Mouse (Mus musculus): ENCODE measurements at regions not wholly inside any gene's neighbourhood (a gene's known extent, or its start where the extent isn't known, plus 50 kb on each side); places are given as distances from the start of the nearest gene placed in this dataset.
A peak's percentile ranks its signal among the peaks of the same experiment; 100 is the strongest.

DNA sequence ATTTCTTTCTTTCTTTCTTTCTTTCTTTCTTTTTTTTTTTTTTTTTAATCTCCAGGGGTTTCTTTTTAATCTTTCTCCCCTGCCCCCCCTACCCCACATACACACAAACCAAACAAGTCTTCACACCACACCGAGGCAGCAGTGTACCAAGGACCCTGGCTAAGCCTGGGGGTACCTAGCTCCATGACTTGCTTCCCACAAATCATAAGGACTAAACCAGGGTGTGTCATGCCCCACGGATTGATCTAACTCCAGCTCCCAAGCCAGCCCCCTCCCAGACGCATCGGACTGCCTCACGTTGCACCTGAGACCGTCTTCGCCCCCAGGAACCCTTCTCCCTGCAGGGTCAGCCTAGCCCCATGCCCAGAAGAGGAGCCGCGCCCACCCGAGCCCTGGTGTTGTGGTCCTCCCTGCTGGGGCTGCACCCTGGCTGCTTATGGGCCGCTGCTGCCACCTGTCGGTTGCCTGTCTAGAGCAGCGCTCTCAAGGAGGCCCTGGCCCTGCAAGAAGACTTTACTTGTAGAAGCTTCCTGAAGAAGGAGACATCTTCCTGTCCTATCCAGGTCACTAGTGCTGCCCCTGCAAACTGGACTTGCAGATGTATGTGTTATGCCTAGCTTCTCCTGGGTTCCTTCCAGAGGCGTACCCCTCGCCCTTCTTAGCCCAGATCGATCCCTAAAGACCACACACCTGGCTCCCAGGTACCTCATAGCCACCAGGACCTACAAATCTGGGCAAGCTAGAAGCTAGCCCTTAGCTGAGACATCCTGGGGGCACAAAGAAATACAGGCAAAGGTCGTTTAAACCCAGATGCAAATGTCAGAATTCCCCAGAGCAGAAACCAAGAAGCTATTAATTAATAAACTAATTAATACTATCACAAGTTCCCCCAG is 56.2 kb upstream of the Plet1 start:
- Histone ChIP-seq H3K27ac (replicated peaks; ENCODE audit: low read depth, low read length) (no peak overlapping the region), H3K4me3 (ENCODE audit: insufficient read depth, low read depth, low read length) (0 out of 2 replicates have a peak overlapping the region, but pooled peaks have one; percentile 21), H3K4me1 (ENCODE audit: control insufficient read depth, insufficient read depth, insufficient read length, low read length) (no peaks in the 10 kb centered on the region)

DNA sequence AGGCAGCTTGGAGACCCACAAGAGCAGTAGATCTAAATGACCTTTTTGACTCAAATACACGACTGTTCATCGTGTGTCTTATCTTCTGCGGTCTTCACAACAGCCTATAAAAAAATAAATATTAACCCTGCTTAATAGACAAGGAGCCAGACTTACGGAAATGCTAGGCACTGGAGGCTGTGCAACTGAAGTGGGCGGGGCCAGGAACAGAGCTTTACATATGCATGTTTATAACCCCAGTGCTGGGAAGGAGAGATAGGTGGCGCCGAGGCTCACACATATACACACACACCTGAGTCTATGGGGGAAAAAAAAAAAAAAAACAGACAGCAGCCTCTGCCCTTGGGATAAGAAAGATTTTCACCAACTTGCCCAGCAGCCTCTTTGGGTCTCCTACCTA is 55.6 kb upstream of the Plet1 start:
- Histone ChIP-seq H3K4me1 (ENCODE audit: control insufficient read depth, insufficient read depth, insufficient read length, low read length) (no peaks in the 10 kb centered on the region), H3K27ac (replicated peaks; ENCODE audit: low read depth, low read length) (no peak overlapping the region), H3K4me3 (ENCODE audit: insufficient read depth, low read depth, low read length) (no peak overlapping the region)

DNA sequence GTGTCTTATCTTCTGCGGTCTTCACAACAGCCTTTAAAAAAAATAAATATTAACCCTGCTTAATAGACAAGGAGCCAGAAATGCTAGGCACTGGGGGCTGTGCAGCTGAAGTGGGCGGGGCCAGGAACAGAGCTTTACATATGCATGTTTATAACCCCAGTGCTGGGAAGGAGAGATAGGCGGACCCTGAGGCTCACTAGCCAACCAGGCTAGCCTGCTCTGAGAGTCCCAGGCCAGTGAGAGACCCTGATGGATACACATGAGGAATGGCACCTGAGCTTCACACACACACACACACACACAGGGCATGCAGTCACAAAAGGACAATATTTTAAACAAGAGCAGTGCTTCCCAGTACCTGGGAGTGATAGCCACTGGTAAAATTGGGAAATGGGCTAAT is 54.1 kb upstream of the Plet1 start:
- Histone ChIP-seq H3K4me1 (ENCODE audit: control insufficient read depth, insufficient read depth, insufficient read length, low read length) (no peaks in the 10 kb centered on the region), H3K27ac (replicated peaks; ENCODE audit: low read depth, low read length) (no peak overlapping the region), H3K4me3 (ENCODE audit: insufficient read depth, low read depth, low read length) (no peak overlapping the region)

DNA sequence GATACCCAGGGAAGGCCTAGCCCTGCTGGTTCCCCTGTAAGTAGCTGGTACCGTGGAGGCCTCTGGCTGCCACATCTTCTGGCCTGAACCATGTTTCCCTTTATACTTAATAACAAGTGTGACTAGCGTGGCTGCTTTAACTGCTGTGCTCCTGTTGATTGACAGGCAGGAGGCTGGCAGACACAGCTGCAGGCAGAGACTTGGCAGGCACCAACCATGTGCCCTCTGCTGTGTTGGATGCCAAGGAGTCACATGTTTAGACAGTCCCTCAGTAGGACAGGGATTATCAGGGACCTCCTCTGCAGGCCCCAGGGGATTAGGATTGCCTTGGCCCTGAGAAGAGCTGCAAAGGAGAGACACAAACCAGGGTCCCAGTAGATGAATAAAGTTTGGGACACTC is 53.6 kb upstream of the Plet1 start:
- no peak overlapping the region for H3K27ac ChIP-seq (replicated peaks; ENCODE audit: low read depth, low read length)
- H3K4me1 ChIP-seq (ENCODE audit: control insufficient read depth, insufficient read depth, insufficient read length, low read length), result no peaks in the 10 kb centered on the region
- H3K4me3 ChIP-seq (ENCODE audit: insufficient read depth, low read depth, low read length), result no peak overlapping the region

DNA sequence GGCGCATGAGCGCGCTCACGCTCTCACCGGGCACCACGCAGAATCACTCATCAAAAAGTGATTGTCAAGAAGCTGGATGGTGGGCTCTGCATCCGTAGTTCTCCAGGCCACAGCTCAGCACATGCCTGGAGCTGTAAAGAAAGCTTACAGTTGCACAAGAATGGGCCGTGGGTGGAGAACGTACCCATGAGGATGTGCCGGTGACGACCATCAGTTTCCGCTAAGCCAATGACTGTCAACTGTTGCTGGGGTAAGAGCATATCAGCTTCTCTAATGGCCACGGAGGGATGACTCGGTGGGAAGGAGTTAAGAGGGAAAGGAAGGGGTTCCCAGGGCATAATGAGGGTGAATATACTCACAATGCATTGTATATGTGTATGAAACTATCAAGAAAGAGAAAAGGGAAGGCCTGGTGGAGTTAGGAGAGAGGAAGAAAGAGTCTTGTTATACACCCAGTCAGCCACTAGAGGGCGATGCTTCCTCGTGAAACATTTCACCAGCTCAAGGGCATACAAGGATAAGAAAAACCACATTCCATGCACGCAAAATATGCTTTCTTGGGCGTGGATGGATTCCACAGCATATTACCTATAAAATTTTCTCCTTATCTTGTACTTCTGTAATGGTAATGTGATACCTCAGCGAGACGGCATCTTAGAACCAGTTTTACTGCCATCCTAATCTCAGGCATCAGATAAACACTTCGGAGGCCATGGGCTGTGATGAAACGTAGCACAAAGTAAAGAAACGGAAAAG is 50.4 kb upstream of the Plet1 start:
- H3K4me3 ChIP-seq (ENCODE audit: insufficient read depth, low read depth, low read length), result no peak overlapping the region
- H3K4me1 ChIP-seq (ENCODE audit: control insufficient read depth, insufficient read depth, insufficient read length, low read length), result no peaks in the 10 kb centered on the region
- H3K27ac ChIP-seq (replicated peaks; ENCODE audit: low read depth, low read length), result no peak overlapping the region

All from brown adipose tissue, adult 24 weeks (tissue).